Mouse (Mus musculus) myocyte (in vitro differentiated cells): Measurements from ENCODE around the gene Ntrk2. TPM values are rescaled to one million over a fixed set of nuclear protein-coding genes. Genes with fewer than 3 reads are reported as not detected.
"Not testable (repeated sequence)": the region's sequence is repeated elsewhere in the genome, so short reads cannot be mapped to it uniquely, and the experiment has no call there.

ENCODE experiments used
- H3K27me3 ChIP-seq: one replicate; pipeline ENCODE4 v1.6.1; 2011; ENCODE audit not compliant: control insufficient read depth, insufficient read depth, insufficient read length
- H3K36me3 ChIP-seq: one replicate; pipeline ENCODE4 v1.6.1; 2011; ENCODE audit not compliant: control insufficient read depth, insufficient read depth
- H3K4me2 ChIP-seq: one replicate; pipeline ENCODE4 v1.6.1; 2011; ENCODE audit warnings: low read depth, control low read depth
- H3K4me3 ChIP-seq: one replicate; pipeline ENCODE4 v1.5.1; 2011; ENCODE audit warnings: mild to moderate bottlenecking, control low read depth, moderate library complexity
- H3K79me2 ChIP-seq: one replicate; pipeline ENCODE4 v1.6.1; 2011; ENCODE audit not compliant: control insufficient read depth, insufficient read depth
- H3ac ChIP-seq: one replicate; pipeline ENCODE4 v1.6.1; 2011; ENCODE audit not compliant: control insufficient read depth, insufficient read length
- CEBPB ChIP-seq: IDR thresholded peaks from 2 replicates; pipeline ENCODE4 v1.6.1; 2011; ENCODE audit warnings: mild to moderate bottlenecking, moderate library complexity; ENCODE audit not compliant: poor library complexity, insufficient read depth, severe bottlenecking
- E2F4 ChIP-seq: IDR thresholded peaks from one replicate; pipeline ENCODE4 v1.6.1; 2011; ENCODE audit warnings: mild to moderate bottlenecking, control low read depth, moderate library complexity; ENCODE audit not compliant: insufficient read depth
- MAX ChIP-seq: IDR thresholded peaks from one replicate; pipeline ENCODE4 v1.6.1; 2011; ENCODE audit warnings: low read depth, mild to moderate bottlenecking, control low read depth
- MYOD1 ChIP-seq, 3 experiments: IDR thresholded peaks; one replicate each; pipeline ENCODE4 v1.6.1; 2011; ENCODE audit warnings: control low read depth in 2 of 3, low read depth in 2 of 3, mild to moderate bottlenecking in 2 of 3, moderate library complexity in 1 of 3; ENCODE audit not compliant: insufficient read length in 2 of 3, control insufficient read depth in 1 of 3
- MYOG ChIP-seq, 3 experiments: IDR thresholded peaks; one replicate each; pipeline ENCODE4 v1.6.1; 2011; ENCODE audit warnings: control low read depth in 2 of 3, low read depth in 2 of 3, mild to moderate bottlenecking in 2 of 3; ENCODE audit not compliant: insufficient read length in 2 of 3, control insufficient read depth in 1 of 3, insufficient read depth in 1 of 3
- POLR2A ChIP-seq: IDR thresholded peaks from one replicate; pipeline ENCODE4 v1.6.1; 2011; ENCODE audit warnings: low read depth, mild to moderate bottlenecking, control low read depth, moderate library complexity; ENCODE audit not compliant: insufficient read length
- POLR2AphosphoS2 ChIP-seq: IDR thresholded peaks from one replicate; pipeline ENCODE4 v1.6.1; 2011; ENCODE audit warnings: low read depth, control low read depth; ENCODE audit not compliant: insufficient read length
- REST ChIP-seq: IDR thresholded peaks from one replicate; pipeline ENCODE4 v1.6.1; 2011; ENCODE audit warnings: mild to moderate bottlenecking, control low read depth, moderate library complexity; ENCODE audit not compliant: insufficient read depth, insufficient read length
- SRF ChIP-seq: IDR thresholded peaks from one replicate; pipeline ENCODE4 v1.6.1; 2011; ENCODE audit warnings: low read depth; ENCODE audit not compliant: control insufficient read depth, insufficient read length
- TCF12 ChIP-seq: IDR thresholded peaks from one replicate; pipeline ENCODE4 v1.6.1; 2011; ENCODE audit warnings: mild to moderate bottlenecking, control low read depth; ENCODE audit not compliant: poor library complexity, insufficient read depth, severe bottlenecking
- TCF3 ChIP-seq: IDR thresholded peaks from one replicate; pipeline ENCODE4 v1.6.1; 2011; ENCODE audit warnings: low read depth, control low read depth; ENCODE audit not compliant: insufficient read length
- USF1 ChIP-seq: IDR thresholded peaks from one replicate; pipeline ENCODE4 v1.6.1; 2011; ENCODE audit warnings: low read depth, mild to moderate bottlenecking, control low read depth, moderate library complexity
- polyA plus RNA-seq: library from polyadenylated mRNA; unstranded; fragments of >200 nt; fragmentation: generic; extraction: Trizol; gene quantifications from one replicate; pipeline ENCODE4 v1.2.1, GENCODE M21; 2012; ENCODE audit warnings: missing spikeins

Gene Ntrk2
- polyA plus RNA-seq, 1 experiment: not detected

DNA sequence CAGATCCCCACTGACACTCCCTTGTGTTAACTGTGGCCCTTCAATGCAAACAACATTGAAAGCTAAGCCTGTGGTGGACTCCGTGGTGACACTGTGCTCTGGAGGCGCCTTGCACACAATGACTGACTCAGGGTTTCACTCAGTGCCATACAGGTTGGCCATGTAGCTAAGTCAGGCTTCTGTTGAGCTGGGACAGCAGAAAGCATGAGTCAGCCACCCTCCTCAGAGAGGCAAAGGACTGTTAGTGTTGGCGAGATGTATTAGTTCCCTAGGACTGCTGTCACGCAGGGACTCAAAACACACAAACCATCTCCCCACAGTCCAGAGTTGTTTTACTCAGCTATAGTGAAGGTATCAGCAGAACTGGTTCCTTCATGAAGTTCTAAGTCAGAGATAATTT lies 245.8 kb downstream of the Ntrk2 start:
- Histone ChIP-seq H3ac (no peak overlapping the region), H3K36me3 (no peaks in the 10 kb centered on the region), H3K27me3 (no peaks in the 10 kb centered on the region), H3K4me3 (no peak overlapping the region), H3K79me2 (no peaks in the 10 kb centered on the region), H3K4me2 (no peak overlapping the region)
- TF ChIP-seq TCF12: no peak
- TF ChIP-seq TCF3: no peak
- TF ChIP-seq USF1: no peak
- TF ChIP-seq MYOG (IDR thresholded peaks at IDR 0.05; ENCODE audit: control insufficient read depth in 1 of 3, insufficient read depth in 1 of 3, insufficient read length in 2 of 3, low read depth in 2 of 3): no peak
- TF ChIP-seq E2F4: no peak
- TF ChIP-seq MAX: no peak
- no peak for TF ChIP-seq POLR2AphosphoS2
- TF ChIP-seq CEBPB: no peak
- TF ChIP-seq POLR2A: no peak

DNA sequence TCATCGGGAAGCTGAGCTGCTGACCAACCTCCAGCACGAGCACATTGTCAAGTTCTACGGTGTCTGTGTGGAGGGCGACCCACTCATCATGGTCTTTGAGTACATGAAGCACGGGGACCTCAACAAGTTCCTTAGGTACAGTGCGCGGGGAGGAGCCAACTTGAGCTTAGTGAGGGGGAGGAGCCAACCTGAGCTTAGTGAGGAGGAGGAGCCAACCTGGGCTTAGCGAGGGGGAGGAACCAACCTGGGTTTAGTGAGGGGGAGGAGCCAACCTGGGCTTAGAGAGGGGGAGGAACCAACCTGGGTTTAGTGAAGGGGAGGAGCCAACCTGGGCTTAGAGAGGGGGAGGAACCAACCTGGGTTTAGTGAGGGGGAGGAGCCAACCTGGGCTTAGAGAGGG lies 248.0 kb downstream of the Ntrk2 start:
- not testable (repeated sequence) for H3K36me3 ChIP-seq, H3K4me3 ChIP-seq, H3ac ChIP-seq, H3K27me3 ChIP-seq, H3K4me2 ChIP-seq, H3K79me2 ChIP-seq

DNA sequence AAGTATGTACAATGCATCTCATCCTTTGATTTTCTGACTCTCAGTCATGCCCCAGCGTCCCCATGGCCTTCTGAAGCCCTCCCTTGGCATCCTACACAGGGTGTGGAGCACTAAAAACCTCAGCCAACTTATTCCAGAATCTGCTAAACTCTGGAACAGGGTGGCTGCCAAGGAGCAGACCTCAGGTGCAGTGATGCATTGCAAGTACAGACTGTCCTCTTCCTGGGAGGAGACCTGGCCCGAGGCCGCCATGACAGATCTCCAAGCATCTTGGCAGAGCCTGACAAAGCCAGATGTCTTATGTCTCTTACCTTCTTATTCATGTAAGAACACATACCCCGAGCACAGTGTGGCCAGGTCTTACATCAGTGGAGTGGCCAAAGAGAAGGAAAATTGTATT lies 250.5 kb downstream of the Ntrk2 start:
- Histone ChIP-seq H3K4me3 (no peak overlapping the region), H3K36me3 (no peaks in the 10 kb centered on the region), H3ac (no peak overlapping the region), H3K4me2 (no peak overlapping the region), H3K79me2 (no peaks in the 10 kb centered on the region), H3K27me3 (no peaks in the 10 kb centered on the region)
- TF ChIP-seq MAX (no peak), POLR2AphosphoS2 (no peak), USF1 (no peak), REST (no peak), SRF (no peak), CEBPB (no peak), E2F4 (no peak), MYOD1 (IDR thresholded peaks at IDR 0.05; ENCODE audit: control insufficient read depth in 1 of 3, insufficient read length in 2 of 3, low read depth in 2 of 3) (no peak), POLR2A (no peak), TCF12 (no peak), MYOG (IDR thresholded peaks at IDR 0.05; ENCODE audit: control insufficient read depth in 1 of 3, insufficient read depth in 1 of 3, insufficient read length in 2 of 3, low read depth in 2 of 3) (no peak), TCF3 (no peak)

DNA sequence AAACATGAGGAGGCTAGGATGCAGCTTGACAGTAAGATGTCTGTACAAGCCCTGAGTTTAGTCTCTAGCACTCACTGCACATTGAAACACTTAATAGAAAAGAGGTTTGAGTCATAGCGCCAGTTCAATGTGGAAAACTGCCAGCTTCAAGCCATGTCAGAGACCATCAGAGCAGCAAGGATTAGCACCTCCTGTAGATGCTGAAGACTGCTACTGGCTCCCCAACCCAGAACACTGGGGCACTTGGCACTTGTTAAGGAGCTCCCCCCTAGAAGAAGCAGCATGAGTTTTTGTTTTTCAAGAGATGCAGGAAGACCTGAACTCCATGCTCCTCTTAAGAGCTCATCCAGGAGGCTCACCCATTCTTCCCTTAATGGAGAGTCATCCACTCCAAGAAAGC lies 251.5 kb downstream of the Ntrk2 start:
- Histone ChIP-seq H3K4me2 (no peak overlapping the region), H3K4me3 (no peak overlapping the region), H3K79me2 (no peaks in the 10 kb centered on the region), H3K27me3 (no peaks in the 10 kb centered on the region), H3K36me3 (no peaks in the 10 kb centered on the region), H3ac (no peak overlapping the region)
- no peak for TF ChIP-seq TCF12
- no peak for TF ChIP-seq MYOD1 (IDR thresholded peaks at IDR 0.05; ENCODE audit: control insufficient read depth in 1 of 3, insufficient read length in 2 of 3, low read depth in 2 of 3)
- TF ChIP-seq MYOG (IDR thresholded peaks at IDR 0.05; ENCODE audit: control insufficient read depth in 1 of 3, insufficient read depth in 1 of 3, insufficient read length in 2 of 3, low read depth in 2 of 3): no peak
- TF ChIP-seq POLR2AphosphoS2: no peak
- no peak for TF ChIP-seq TCF3
- TF ChIP-seq MAX: no peak
- TF ChIP-seq REST: no peak
- no peak for TF ChIP-seq SRF
- TF ChIP-seq CEBPB: no peak
- TF ChIP-seq E2F4: no peak
- TF ChIP-seq POLR2A: no peak
- no peak for TF ChIP-seq USF1

DNA sequence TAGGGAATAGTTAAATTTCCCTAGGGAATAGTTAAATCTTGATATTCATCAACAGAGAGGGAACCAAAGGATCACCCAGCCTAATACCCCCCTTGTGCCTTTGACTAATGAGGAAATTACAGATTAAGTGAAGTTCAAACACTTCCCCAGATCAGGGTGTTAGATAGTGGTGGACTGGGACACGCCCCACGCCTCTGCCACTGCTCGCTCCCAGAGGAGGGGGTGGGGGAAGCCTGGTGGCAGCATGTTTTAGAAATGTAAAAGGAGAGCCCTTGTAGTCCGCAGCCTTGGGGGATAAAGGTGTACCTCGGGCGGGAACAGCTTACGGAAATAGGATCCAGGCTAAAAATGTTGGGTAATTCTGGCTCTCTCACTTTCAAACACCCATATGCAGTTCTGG lies 252.7 kb downstream of the Ntrk2 start:
- Histone ChIP-seq H3K36me3 (no peaks in the 10 kb centered on the region), H3K27me3 (no peaks in the 10 kb centered on the region), H3ac (no peak overlapping the region), H3K79me2 (no peaks in the 10 kb centered on the region), H3K4me2 (no peak overlapping the region), H3K4me3 (no peak overlapping the region)
- TF ChIP-seq USF1 (no peak), TCF12 (no peak), SRF (no peak), E2F4 (no peak), MAX (no peak), TCF3 (no peak), MYOG (IDR thresholded peaks at IDR 0.05; ENCODE audit: control insufficient read depth in 1 of 3, insufficient read depth in 1 of 3, insufficient read length in 2 of 3, low read depth in 2 of 3) (no peak), REST (no peak), POLR2AphosphoS2 (no peak), CEBPB (no peak), MYOD1 (IDR thresholded peaks at IDR 0.05; ENCODE audit: control insufficient read depth in 1 of 3, insufficient read length in 2 of 3, low read depth in 2 of 3) (no peak)
